Mouse (Mus musculus) lung, adult 2 months (tissue): ENCODE results near the gene Erc2. TPM values are rescaled to one million over a fixed set of nuclear protein-coding genes. Genes with fewer than 3 reads are reported as not detected.
A peak's percentile ranks its signal among the peaks of the same experiment; 100 is the strongest.

Experiments used
- DNase-seq: peaks from one replicate; pipeline ENCODE4 v3.0.0; 2022
- H3K4me1 ChIP-seq: fragments of 200-500 bp; 2 replicates; pipeline ENCODE4 v1.6.1; 2011; ENCODE audit warnings: low read length; ENCODE audit not compliant: control insufficient read depth, insufficient read depth
- H3K4me3 ChIP-seq: fragments of 200-500 bp; replicated peaks from 2 replicates; pipeline ENCODE3; 2011; ENCODE audit warnings: low read depth, mild to moderate bottlenecking, control low read depth, low read length; ENCODE audit errors: extremely low read depth
- CTCF ChIP-seq: fragments of 200-500 bp; IDR thresholded peaks from 2 replicates; pipeline ENCODE4 v1.5.1; 2011; ENCODE audit warnings: mild to moderate bottlenecking, low read length, control low read depth; ENCODE audit not compliant: insufficient read depth
- POLR2A ChIP-seq: fragments of 200-500 bp; IDR thresholded peaks from 2 replicates; pipeline ENCODE4 v1.6.1; 2011; ENCODE audit warnings: low read depth, mild to moderate bottlenecking, control low read depth, low read length, borderline replicate concordance; ENCODE audit errors: extremely low read depth
- WGBS: fragments of 180-500 bp; shearing (Covaris S2); methylation state at CpG from one replicate; pipeline ENCODE4 v1.1.7; 2018; 5-methylcytosine and 5-hydroxymethylcytosine counted together
- polyA plus RNA-seq: library from polyadenylated mRNA; depleted of rRNA; stranded (reverse); fragments of >200 nt; gene quantifications from 2 replicates; pipeline ENCODE4 v1.2.3, GENCODE M21; 2012

Gene Erc2
- polyA plus RNA-seq, 1 experiment: 1.3 TPM

DNA sequence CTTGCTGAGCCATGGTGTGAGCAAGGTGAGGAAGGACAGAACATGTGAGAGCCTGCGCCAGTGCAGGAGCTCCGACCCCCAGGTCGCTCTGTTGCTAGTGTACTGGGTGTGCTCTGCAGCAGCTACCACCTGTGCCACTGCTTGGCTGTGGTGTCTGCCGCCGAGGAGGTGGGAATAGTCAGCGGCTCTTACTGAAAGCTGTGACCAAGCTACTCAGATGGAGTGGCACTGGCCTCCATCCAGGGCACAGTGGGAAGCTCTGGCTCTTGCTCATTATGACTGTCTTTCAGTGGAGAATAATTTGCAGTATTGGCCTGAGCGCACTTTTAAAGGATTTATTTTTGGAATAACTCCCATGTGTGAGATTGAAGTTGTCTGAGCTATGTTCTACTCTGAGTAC, 73.6 kb downstream of the Erc2 start:
- DNase-seq: no peak
- no peak for TF ChIP-seq POLR2A
- TF ChIP-seq CTCF: no peak
- Histone ChIP-seq H3K4me3 (no peak overlapping the region), H3K4me1 (no peaks in the 10 kb centered on the region)
- 92% methylated on average over 7 of the region's 7 CpGs for WGBS

DNA sequence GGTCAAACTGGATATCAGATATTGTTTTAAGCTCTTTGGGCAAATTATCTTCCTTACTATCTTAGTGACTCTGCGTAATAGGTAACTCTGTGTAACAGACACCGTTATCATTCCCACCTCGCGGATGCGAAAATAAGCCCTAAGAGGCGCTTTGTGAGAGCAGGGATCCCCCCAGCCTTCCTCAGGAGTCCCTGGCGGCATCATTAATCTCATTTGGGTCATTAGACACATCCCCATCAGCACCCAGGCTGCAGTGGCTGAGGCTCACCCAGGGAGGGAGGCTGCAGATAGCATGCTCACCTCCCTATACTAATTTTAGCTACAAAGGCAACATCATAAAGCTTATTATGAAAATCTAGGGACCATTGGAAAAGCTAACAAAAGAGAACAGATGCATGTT, 95.1 kb downstream of the Erc2 start:
- Histone ChIP-seq H3K4me3 (no peak overlapping the region), H3K4me1 (no peaks in the 10 kb centered on the region)
- no peak for DNase-seq
- 82% methylated on average over 7 of the region's 7 CpGs for WGBS
- no peak for TF ChIP-seq POLR2A
- TF ChIP-seq CTCF: no peak

DNA sequence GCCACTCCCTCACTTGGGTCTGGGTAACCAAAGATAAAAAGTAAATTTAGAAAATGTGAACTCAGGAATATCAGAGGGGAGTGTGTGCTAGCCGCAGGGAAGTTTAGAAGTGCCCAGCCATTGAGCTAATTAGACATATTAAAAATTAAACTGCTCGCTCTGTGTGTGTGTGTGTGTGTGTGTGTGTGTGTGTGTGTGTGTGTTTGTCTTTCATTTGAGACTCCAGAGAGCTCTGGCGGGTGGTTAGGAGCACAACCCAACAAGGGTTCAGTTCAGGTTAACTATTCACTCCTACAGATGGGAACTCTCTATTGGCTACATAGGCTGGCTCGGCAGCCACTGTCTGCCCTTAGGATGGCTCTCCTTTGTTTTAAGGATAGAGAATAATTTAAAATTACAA, 97.4 kb downstream of the Erc2 start:
- Histone ChIP-seq H3K4me3 (no peak overlapping the region), H3K4me1 (no peaks in the 10 kb centered on the region)
- 74% methylated on average over 4 of the region's 4 CpGs for WGBS
- DNase-seq: no peak
- no peak for TF ChIP-seq POLR2A
- no peak for TF ChIP-seq CTCF

DNA sequence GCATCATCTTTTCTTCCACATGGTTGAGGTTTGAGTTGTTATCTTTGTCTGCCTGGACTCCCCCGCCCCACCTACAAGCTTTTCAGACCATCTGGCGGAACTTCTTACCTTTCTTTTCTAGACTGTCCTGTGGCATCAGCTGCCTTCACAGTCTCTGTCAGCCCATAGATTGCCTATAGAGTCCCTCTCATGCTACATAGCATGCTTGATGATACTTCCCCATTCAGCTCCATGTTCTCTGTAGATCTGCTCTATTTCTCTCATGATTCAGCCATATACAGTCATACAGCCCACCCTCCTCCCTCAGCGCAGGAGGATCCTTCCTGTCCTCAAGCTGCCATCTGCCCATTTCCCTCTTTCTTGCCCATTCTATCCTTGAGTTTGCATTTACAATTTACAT, 98.7 kb downstream of the Erc2 start:
- Histone ChIP-seq H3K4me3 (no peak overlapping the region), H3K4me1 (no peaks in the 10 kb centered on the region)
- 95% methylated on average over 3 of the region's 3 CpGs for WGBS
- no peak for DNase-seq
- TF ChIP-seq POLR2A (no peak), CTCF (no peak)

DNA sequence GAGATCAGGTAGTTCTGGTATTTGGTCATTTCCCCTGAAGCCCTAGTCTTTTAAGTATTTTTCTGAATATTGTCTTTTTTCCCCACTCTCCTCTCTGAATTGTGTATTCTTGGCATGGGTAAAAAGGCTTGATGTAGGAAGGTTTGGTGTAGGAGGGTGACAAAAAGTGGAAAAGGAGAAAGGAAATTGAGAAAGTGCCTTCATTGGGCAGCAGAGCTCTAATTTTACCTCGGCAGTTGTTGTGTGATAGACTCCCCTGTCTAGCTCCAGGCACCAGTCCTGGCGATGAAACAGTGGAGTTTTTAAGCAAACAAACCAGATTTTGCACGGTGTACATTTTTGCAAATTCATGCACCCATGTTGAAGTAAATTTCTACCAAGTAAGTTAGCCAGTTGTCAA, 99.5 kb downstream of the Erc2 start:
- Histone ChIP-seq H3K4me3 (no peak overlapping the region), H3K4me1 (no peaks in the 10 kb centered on the region)
- WGBS: 76% methylated on average over 3 of the region's 3 CpGs
- DNase-seq: no peak
- TF ChIP-seq POLR2A (no peak), CTCF (no peak)

DNA sequence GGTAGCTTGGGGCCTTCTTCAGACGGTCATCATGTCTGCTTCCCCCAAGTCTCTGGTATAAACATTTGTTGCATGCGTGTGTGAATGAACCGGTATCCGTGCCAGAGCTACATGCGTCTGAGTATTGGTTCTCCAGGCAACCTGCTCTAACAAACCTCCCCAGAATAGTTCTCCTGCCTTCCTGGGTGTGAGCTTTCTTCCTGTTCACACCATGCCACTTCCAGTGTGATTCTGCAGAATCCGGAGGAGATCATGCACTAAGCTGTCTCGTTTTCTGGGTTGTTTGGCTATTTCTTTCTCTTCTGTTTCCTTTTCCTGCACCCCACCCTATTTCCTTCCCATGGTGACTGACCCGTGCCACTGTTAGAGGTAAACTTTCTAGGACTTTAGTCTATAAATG, 105.3 kb downstream of the Erc2 start:
- DNase-seq: no peak
- 48% methylated on average over 8 of the region's 8 CpGs for WGBS
- no peaks in the 10 kb centered on the region for H3K4me1 ChIP-seq
- TF ChIP-seq POLR2A (no peak), CTCF (no peak)
- no peak overlapping the region for H3K4me3 ChIP-seq

DNA sequence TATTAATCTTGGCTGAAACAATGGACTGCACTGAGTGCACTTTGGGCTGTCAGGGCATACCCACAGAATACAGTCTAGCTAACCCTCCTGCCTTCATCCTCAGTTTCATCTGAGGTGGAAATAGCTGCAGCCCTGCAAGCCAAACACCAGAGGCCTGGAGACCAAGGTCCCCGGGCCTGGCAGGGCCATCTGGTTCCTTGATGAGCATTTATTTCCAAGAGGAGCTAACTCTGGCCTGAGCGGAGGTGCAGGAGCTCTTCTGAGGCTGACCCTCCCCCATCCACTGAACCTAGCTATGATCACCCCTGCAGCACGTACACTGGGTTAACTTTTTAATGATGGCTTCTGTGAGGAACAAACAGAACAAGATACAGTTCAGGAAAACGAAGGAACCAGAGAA, 108.9 kb downstream of the Erc2 start:
- no peak overlapping the region for H3K4me3 ChIP-seq
- WGBS: 41% methylated on average over 4 of the region's 4 CpGs
- TF ChIP-seq POLR2A (no peak), CTCF (no peak)
- H3K4me1 ChIP-seq: no peaks in the 10 kb centered on the region
- no peak for DNase-seq

DNA sequence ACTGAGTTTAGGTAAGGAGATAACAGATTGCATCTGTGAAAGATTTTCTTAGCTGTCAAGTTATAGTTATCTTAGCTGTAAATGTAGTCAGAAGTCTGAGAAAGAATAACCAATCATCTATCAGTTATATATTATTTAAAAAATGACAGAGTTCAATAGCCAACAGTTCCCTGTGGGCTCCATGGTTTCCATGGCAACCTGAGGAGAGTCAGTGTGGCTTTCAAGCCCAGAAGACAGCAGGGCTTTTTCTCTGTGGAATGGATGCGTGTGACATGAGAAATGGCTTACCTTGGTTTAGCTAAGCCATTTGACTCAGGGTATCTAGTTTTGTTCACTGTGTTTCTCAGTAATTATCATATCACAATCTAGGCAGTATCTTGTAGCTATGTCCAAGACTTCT, 117.2 kb downstream of the Erc2 start:
- no peak for TF ChIP-seq POLR2A
- TF ChIP-seq CTCF: no peak

DNA sequence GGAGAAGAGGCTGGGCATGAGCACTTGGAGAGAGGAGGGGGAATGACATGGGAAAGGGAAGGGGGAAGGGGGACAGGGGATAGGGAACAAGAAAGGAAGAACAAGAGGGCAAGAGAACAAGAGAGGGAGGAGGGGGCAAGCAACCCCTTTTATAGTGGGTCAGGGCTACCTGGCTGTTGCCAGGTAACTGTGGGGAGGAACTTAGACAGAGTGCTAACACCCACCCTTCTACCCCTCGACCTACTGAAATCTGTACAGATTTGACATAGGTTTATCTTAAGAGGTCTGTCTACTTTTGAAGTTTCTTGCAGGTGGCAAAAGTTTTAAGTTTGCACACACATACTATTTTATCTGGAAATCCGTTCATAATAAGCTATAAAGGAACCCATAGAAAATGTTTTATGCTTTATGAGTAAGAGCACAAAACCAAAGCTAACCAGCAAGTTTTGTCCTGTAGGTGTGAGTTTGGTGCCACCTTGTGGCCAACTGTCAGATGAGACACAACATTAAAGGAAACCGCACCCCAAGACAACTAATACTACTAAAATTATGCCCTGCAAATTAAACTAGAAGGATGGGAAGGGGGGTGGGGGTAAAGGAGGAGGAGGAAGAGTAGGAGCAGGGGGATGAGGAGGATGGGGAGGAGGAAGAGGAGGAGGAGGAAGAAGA, 119.2 kb downstream of the Erc2 start:
- 22% methylated on average over 3 of the region's 3 CpGs for WGBS
- peak; percentile 43; the same call in 1 of the 2 replicates for TF ChIP-seq CTCF
- TF ChIP-seq POLR2A: no peak
- peak; percentile 54 for DNase-seq
- Histone ChIP-seq H3K4me1 (no peaks in the 10 kb centered on the region), H3K4me3 (no peak overlapping the region)

More for the DNA sequence above, 117.2 kb downstream of the Erc2 start:
- Histone ChIP-seq H3K4me3 (no peak overlapping the region), H3K4me1 (no peaks in the 10 kb centered on the region)
- WGBS: 58% methylated on average over 1 of the region's 1 CpGs
- no peak for DNase-seq

DNA sequence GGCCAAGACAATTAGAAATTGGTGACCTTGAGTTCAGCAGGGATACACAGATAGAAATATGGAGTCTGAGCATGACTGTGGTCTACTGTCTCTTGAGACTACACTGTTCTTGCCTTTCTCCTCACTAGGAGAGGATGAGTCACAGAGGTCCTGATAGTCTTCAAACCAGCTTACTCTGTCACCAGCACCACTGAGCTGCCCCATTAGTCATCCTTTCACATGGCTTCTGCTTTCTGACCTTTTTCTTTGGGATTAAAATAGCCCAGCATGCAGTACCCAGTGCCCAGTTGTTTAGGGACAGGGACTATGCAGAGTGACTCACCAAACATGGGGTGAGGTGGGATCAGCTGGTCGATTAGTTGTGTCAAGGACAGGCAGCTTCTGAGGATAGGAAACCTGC, 132.1 kb downstream of the Erc2 start:
- Histone ChIP-seq H3K4me1 (no peaks in the 10 kb centered on the region), H3K4me3 (no peak overlapping the region)
- TF ChIP-seq CTCF (no peak), POLR2A (no peak)
- DNase-seq: no peak
- WGBS: 79% methylated on average over 1 of the region's 1 CpGs
